Mouse (Mus musculus) kidney, postnatal 36 days (tissue): Measurements from ENCODE around the gene Krtap6-1.
"Not testable (repeated sequence)": the region's sequence is repeated elsewhere in the genome, so short reads cannot be mapped to it uniquely, and the experiment has no call there.

Experiments
- DNase-seq, 2 experiments: peaks; one replicate each; pipeline ENCODE4 v3.0.0; 2021 to 2022; ENCODE audit warnings: mixed read lengths in 2 of 2

The Krtap6-1 gene

DNA sequence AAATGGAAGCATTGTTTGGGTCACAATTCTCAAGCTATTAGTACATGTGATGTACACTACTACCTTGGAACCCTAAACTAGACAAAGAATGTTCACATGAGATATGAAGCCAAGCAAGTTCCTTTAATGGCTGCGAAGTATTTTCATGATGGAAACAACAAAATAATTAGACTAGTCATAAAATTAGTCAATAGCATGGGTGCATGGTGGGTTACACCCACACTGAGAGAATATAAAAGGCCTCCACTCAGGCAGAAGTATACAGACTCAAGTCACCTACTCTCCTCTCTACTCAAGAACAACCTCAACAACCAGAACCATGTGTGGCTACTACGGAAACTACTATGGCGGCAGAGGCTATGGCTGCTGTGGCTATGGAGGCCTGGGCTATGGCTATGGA lies at the start of gene Krtap6-1:
TSS of gene Krtap6-1 (plus strand) at position 301 of the 400 bp plus-strand sequence.
- not testable (repeated sequence) for DNase-seq

DNA sequence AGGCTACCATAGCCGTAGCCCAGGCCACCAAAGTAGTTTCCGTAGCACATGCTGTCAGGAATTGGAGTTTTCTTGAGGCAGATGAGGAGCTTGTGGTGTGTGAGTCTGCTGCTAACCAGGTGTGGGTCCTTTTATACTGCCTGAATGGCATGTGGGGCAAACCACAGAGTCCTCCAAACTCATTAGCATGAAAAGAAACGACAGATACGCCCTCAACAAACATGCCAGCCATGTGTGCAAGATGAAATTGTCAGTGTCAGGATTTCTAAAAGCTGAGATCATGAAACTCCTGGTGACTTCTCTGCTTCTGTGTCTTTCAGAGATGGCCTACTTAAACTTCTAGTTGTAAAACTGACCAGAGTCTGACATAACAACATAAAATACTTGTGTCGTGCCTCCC lies 20.8 kb upstream of the Krtap6-1 start, which contains the start of gene Krtap22-2:
TSS of gene Krtap22-2 (minus strand) at position 101 of the 400 bp plus-strand sequence.
- no peak for DNase-seq

DNA sequence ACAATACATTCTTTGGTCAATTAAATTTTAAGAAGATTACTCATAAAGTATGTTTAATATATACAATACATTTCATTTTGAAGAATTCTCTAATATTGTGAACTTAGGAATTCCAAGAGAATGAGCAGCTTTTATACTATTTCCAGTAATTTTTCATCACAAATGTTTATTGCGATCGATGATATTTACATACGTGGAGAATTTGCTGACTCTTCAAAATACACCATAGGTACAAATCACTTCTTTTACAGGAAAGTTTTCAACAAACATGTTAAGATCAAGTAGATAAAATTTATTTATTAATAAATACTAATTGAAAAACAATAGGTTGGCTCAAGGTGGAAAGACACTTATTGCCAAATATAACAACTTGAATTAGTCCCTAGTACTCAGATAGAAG lies 17.5 kb upstream of the Krtap6-1 start:
- no peak for DNase-seq

DNA sequence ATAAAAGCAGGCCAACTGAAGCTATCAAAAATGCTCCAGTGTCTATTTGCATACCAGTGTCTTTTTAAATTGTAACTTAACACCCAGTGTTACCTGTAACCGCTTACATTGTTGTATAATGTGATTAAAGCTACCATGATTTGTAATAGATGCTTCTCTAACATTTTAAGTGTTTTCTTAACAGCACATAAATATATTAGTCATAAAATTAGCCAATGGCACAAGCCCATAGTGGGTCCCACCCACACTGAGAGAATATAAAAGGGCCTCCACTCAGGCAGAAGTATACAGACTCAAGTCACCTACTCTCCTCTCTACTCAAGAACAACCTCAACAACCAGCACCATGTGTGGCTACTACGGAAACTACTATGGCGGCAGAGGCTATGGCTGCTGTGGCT lies 16.5 kb upstream of the Krtap6-1 start, which contains the start of gene Gm10229:
TSS of gene Gm10229 (plus strand) at position 301 of the 400 bp plus-strand sequence.
- DNase-seq: not testable (repeated sequence)

DNA sequence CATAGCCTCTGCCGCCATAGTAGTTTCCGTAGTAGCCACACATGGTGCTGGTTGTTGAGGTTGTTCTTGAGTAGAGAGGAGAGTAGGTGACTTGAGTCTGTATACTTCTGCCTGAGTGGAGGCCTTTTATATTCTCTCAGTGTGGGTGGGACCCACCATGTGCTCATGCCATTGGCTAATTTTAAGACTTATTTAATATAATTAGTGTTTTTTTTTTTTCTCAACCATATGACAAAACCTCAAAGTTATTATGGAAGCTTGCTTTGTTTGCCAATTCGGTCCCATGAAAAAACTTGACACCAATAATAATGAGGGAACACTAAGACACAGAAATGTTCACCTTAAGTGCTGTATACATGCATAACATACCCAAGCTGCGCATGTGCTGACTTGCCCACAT lies 9.9 kb downstream of the Krtap6-1 start, which contains the start of gene Gm10228:
TSS of gene Gm10228 (minus strand) at position 101 of the 400 bp plus-strand sequence.
- not testable (repeated sequence) for DNase-seq

DNA sequence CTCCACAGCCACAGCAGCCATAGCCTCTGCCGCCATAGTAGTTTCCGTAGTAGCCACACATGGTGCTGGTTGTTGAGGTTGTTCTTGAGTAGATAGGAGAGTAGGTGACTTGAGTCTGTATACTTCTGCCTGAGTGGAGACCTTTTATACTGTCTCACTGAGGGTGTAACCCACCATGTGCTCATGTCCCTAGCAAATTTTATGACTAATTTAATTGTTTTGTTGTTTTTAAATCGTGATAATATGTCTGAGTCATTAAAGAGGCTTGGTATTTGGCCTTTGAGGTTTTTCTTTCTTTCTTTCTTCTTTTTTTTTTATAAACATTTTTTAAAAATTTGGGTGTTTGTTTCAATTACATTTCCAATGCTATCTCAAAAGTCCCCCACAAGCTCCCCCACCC lies 16.3 kb downstream of the Krtap6-1 start, which contains the start of gene Krtap6-5:
TSS of gene Krtap6-5 (minus strand) at position 101 of the 400 bp plus-strand sequence.
- no peak for DNase-seq

DNA sequence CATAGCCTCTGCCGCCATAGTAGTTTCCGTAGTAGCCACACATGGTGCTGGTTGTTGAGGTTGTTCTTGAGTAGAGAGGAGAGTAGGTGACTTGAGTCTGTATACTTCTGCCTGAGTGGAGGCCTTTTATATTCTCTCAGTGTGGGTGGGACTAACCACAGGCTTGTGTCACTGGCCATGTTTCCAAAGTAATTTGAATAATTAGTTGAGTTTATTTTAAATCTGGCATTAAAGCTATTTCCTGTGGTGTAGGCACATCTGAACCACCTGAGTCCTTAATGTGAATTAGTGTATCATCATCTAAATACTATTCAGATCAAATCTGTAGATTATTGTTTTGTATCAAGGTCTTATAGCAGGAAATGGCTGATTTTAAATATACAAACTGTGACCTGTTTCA lies 32.4 kb downstream of the Krtap6-1 start, which contains the start of gene 1110025L11Rik:
TSS of gene 1110025L11Rik (minus strand) at position 101 of the 400 bp plus-strand sequence.
- DNase-seq: not testable (repeated sequence)

DNA sequence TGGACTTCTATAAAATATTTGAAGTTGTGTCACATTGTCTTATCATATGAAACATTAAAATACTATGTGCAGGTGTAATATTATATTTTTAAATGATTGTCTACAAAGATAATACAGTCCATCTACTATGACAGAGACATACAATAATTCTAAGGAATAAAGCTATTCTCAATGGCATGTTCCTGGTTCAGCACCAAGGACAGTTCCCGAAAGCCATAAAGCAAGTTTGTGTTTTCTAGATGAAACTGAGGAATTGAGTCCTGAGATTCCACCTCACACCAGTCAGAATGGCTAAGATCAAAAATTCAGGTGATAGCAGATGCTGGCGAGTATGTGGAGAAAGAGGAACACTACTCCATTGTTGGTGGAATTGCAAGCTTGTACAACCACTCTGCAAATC lies 39.5 kb downstream of the Krtap6-1 start:
- DNase-seq: peak in 1 of 2 experiments; percentile 12
